ENCODE assay signal across 19 mouse cellular contexts in genomic region chr15:83988087-83988486, GRCm38 (mm10).
"Had no signal": no experiment of that assay in that cellular context is flagged by ENCODE, and none has a peak within 500 bp of the region (broad histone marks: within the 10 kb centered on the region; RNA-seq: fewer than 3 reads in every experiment).

No protein-coding gene starts in this region.

- H3K27me3 ChIP-seq: kidney, embryonic 15.5 days; liver, embryonic 13.5 days had no signal

- DNase-seq: kidney, adult 8-10 months; kidney, postnatal 10 days; kidney, postnatal 36 days; layer of hippocampus, postnatal 36 days; liver, embryonic 13.5 days; lung, adult 2 months; lung, postnatal 14 days; lung, postnatal 4 days; midbrain, embryonic 14.5 days; right cerebral cortex, adult 18-20 months; right cerebral cortex, postnatal 14 days; right cerebral cortex, postnatal 4 days; thymus, adult 2 months; thymus, postnatal 14 days had no signal

- H3K36me3 ChIP-seq: kidney, embryonic 15.5 days; liver, embryonic 13.5 days; neural tube, embryonic 12.5 days had no signal

- H3K4me3 ChIP-seq: kidney, embryonic 15.5 days; left cerebral cortex, adult 2 months; liver, embryonic 13.5 days; neural tube, embryonic 12.5 days had no signal

- H3K9ac ChIP-seq: kidney, embryonic 15.5 days; liver, embryonic 13.5 days; neural tube, embryonic 12.5 days had no signal

- H3K4me2 ChIP-seq: kidney, embryonic 15.5 days; liver, embryonic 13.5 days; midbrain, embryonic 11.5 days; neural tube, embryonic 12.5 days had no signal

- H3K27ac ChIP-seq: kidney, embryonic 15.5 days; liver, embryonic 13.5 days; neural tube, embryonic 12.5 days; stomach, postnatal 0 days had no signal

- H3K4me1 ChIP-seq: liver, embryonic 13.5 days had no signal

- H3K9me3 ChIP-seq: kidney, embryonic 15.5 days; neural tube, embryonic 12.5 days had no signal
